Mouse (Mus musculus) brain, embryonic 14.5 days (tissue): Measurements from ENCODE around the gene Zscan10.

ENCODE experiments used
- CTCF ChIP-seq: fragments of 200-500 bp; IDR thresholded peaks from 2 replicates; pipeline ENCODE4 v1.5.1; 2012; ENCODE audit warnings: inconsistent platforms, mild to moderate bottlenecking, moderate library complexity, borderline replicate concordance; ENCODE audit not compliant: insufficient read depth, insufficient read length; ENCODE audit errors: extremely low read depth
- POLR2A ChIP-seq: fragments of 200-500 bp; IDR thresholded peaks from 2 replicates; pipeline ENCODE4 v1.6.1; 2012; ENCODE audit warnings: mild to moderate bottlenecking, inconsistent platforms, borderline replicate concordance; ENCODE audit not compliant: poor library complexity, insufficient read depth, insufficient read length, severe bottlenecking; ENCODE audit errors: extremely low read depth

- TF ChIP-seq CTCF, result no peak
- TF ChIP-seq POLR2A, result no peak
These were observed 4.6 kb downstream of the Zscan10 start for GRCm38 (mm10) chr17:23605220-23605619.
